ENCODE assay signal across 12 mouse cellular contexts in the genomic region with DNA sequence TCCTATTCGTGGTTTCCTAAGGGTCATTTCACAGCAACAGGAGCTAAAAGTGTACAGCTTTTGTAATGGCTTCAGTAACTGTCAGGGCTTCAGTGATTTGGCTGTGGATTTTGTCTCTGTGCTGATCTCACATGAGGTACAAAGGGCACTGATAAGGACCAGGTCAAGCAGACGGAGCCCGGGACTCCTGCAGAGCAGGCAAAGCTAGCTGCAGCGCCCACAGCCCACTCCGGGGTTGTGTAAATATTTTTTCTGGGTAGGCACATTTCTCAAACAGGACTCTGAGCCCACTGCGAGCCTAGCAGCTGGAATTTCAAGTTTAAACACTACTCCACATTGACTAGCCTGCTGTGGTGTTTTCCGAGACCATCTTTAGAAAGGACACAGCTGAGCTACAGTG.
DNase-seq lines count a peak whose midpoint lies in the region; ATAC-seq lines count a peak whose summit lies in the region.
"Had no signal": no experiment of that assay in that cellular context is flagged by ENCODE, and none has a peak within 500 bp of the region (broad histone marks: within the 10 kb centered on the region; RNA-seq: fewer than 3 reads in every experiment).

No protein-coding gene starts in this region.

- H3K4me3 ChIP-seq in heart, embryonic 14.5 days (ENCODE audit: control insufficient read depth in 1 of 2, insufficient read depth in 1 of 2, low read depth in 1 of 2, low read length in 2 of 2) = no peak overlapping the region
- no peak overlapping the region for H3K4me3 ChIP-seq in liver, embryonic 12.5 days
- H3K4me3 ChIP-seq: megakaryocyte, embryonic 14.5 days had no signal

- intact Hi-C loops in heart, postnatal 14 days (cut with DNase I) = no loop called here

- 8% methylated on average over 7 of the region's 7 CpGs for WGBS in heart, embryonic 14.5 days
- WGBS in liver, embryonic 12.5 days (ENCODE audit: insufficient replicate concordance) = 27% methylated on average over 7 of the region's 7 CpGs

- no peak for ATAC-seq in heart, embryonic 14.5 days (ENCODE audit: insufficient number of reproducible peaks, insufficient read depth, low FRiP score, low read depth)
- peak; percentile 77 for ATAC-seq in liver, embryonic 12.5 days

- H3K4me1 ChIP-seq in heart, embryonic 14.5 days (ENCODE audit: control insufficient read depth in 2 of 2, insufficient read depth in 2 of 2, low read length in 2 of 2) = peaks cover 26 to 51% of the 10 kb centered on the region in 2 experiments
- peaks cover 15% of the 10 kb centered on the region; the same call in 1 of the 2 replicates for H3K4me1 ChIP-seq in liver, embryonic 12.5 days
- H3K4me1 ChIP-seq: megakaryocyte, embryonic 14.5 days had no signal

- peak overlapping the region; percentile 57; the same call in 1 of the 2 replicates for H3K9ac ChIP-seq in heart, embryonic 14.5 days (ENCODE audit: low read length)
- H3K9ac ChIP-seq in liver, embryonic 12.5 days = no peak overlapping the region

- no peaks in the 10 kb centered on the region for H3K36me3 ChIP-seq in heart, embryonic 14.5 days (ENCODE audit: control insufficient read depth, insufficient read depth, low read length)
- H3K36me3 ChIP-seq in liver, embryonic 12.5 days = no peaks in the 10 kb centered on the region

- H3K4me2 ChIP-seq in heart, embryonic 14.5 days (ENCODE audit: low read length) = peak overlapping the region; percentile 46
- peak overlapping the region; percentile 23 for H3K4me2 ChIP-seq in liver, embryonic 12.5 days

- no peaks in the 10 kb centered on the region for H3K27me3 ChIP-seq in heart, embryonic 14.5 days (ENCODE audit: control insufficient read depth, insufficient read depth, low read length)
- H3K27me3 ChIP-seq in liver, embryonic 12.5 days (replicated peaks) = 0 out of 2 replicates have a peak, but pooled peaks cover 5% of the 10 kb centered on the region

- H3K27ac ChIP-seq in heart, embryonic 14.5 days (replicated peaks in 1 of 2; ENCODE audit: control insufficient read depth in 1 of 2, insufficient read depth in 1 of 2, low read depth in 2 of 2, low read length in 2 of 2) = peak overlapping the region; percentile 57 to 69
- H3K27ac ChIP-seq in liver, embryonic 12.5 days = peak overlapping the region; percentile 64

- DNase-seq in heart, postnatal 14 days = no peak
- DNase-seq in urinary bladder, adult 18-20 months (ENCODE audit: low spot score in 2 of 2) = peak; percentile 30 to 37
- no peak for DNase-seq in urinary bladder, adult 2 months (ENCODE audit: low spot score)
- peak; percentile 92 for DNase-seq in yolk sac, embryonic 10.5 days (ENCODE audit: low spot score)
- DNase-seq in frontal cortex, postnatal 10 days (ENCODE audit: low spot score in 2 of 2) = no peak
- no peak for DNase-seq in right cerebral cortex, postnatal 4 days
- DNase-seq: cerebellum, postnatal 14 days; kidney, adult 8-10 months; thymus, postnatal 36 days had no signal

- no peaks in the 10 kb centered on the region for H3K9me3 ChIP-seq in heart, embryonic 14.5 days (ENCODE audit: control insufficient read depth, low read length)
- no peaks in the 10 kb centered on the region for H3K9me3 ChIP-seq in liver, embryonic 12.5 days (replicated peaks)
- H3K9me3 ChIP-seq: megakaryocyte, embryonic 14.5 days had no signal

Comparison
In these comparisons a context has a peak if more than half of its experiments do, and no peak if none do; other contexts are left out.
1. DNase-seq: peak in urinary bladder, adult 18-20 months (2 of 2) and yolk sac, embryonic 10.5 days (single experiment); none in heart, postnatal 14 days (0 of 2), urinary bladder, adult 2 months (single experiment), frontal cortex, postnatal 10 days (0 of 2) and right cerebral cortex, postnatal 4 days (single experiment).